Mouse (Mus musculus) liver, postnatal 0 days (tissue): ENCODE measurements around the gene Cetn2.

ENCODE experiments used
- CTCF ChIP-seq: sonication (generic); IDR thresholded peaks from 2 replicates; pipeline ENCODE4 v1.5.1; 2016; ENCODE audit warnings: antibody characterized with exemption, low read depth
- EP300 ChIP-seq: IDR thresholded peaks from 2 replicates; pipeline ENCODE4 v1.6.1; 2016; ENCODE audit warnings: antibody characterized with exemption, low read depth, mild to moderate bottlenecking

GRCm38 (mm10) chrX:72896055-72896437 is 22.2 kb downstream of the Cetn2 start:
- TF ChIP-seq CTCF (no peak), EP300 (no peak)
